Mouse (Mus musculus): ENCODE results near the gene Ccdc141.
"Not testable (repeated sequence)": the region's sequence is repeated elsewhere in the genome, so short reads cannot be mapped to it uniquely, and the experiment has no call there.

Ccdc141 gene

DNA sequence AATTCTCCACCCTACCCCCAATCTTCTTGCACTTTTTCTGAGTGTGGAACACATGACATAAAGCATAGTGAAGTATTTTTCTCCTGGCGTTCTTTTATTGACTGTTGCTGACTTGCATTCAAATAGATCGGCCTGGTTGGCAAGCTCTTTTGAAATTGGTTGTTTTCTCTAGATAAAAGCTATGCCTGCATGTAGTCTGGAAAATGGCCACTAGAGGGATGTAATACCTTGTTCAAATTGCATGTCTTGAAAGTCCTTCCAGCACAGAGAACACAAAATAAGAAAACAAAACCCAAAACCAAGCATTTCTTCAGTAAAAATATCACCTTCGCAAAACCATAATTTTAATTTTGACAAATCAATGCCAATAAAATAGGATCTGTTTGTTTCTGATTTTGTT is 108.6 kb downstream of the Ccdc141 start:
- peak in 1 of 2 experiments; percentile 34 for DNase-seq (ENCODE audit: low spot score in 2 of 2)

GRCm38 (mm10) chr2:77059596-77059995 is 110.8 kb downstream of the Ccdc141 start:
- no peak for DNase-seq (ENCODE audit: low spot score in 2 of 2)

DNA sequence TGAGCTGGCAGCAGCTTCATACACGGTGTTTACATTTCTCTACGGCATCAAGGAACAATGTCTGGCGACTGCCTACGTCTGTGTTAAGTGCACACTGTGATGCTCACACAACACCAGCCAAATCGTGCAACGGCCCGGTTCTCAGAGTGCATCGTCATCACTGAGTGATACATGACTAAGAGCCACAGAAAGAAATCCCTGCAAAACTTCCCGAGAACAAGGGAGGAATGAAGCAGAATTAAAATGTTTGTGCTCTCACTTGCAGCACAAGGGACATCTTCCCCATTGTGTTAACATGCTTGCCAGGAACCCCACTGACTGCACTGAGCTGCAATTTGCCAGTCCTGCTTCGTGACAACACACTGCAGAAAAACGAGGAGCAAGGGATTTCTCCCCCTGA is 114.1 kb downstream of the Ccdc141 start:
- no peak for DNase-seq (ENCODE audit: low spot score in 2 of 2)

GRCm38 (mm10) chr2:77042912-77043311 is 127.5 kb downstream of the Ccdc141 start:
- no peak for DNase-seq (ENCODE audit: low spot score in 2 of 2)

GRCm38 (mm10) chr2:77039683-77040082 is 130.8 kb downstream of the Ccdc141 start:
- DNase-seq (ENCODE audit: low spot score in 2 of 2): no peak

- DNase-seq (ENCODE audit: low spot score in 2 of 2): no peak
These were observed 131.2 kb downstream of the Ccdc141 start for GRCm38 (mm10) chr2:77039281-77039680.

DNA sequence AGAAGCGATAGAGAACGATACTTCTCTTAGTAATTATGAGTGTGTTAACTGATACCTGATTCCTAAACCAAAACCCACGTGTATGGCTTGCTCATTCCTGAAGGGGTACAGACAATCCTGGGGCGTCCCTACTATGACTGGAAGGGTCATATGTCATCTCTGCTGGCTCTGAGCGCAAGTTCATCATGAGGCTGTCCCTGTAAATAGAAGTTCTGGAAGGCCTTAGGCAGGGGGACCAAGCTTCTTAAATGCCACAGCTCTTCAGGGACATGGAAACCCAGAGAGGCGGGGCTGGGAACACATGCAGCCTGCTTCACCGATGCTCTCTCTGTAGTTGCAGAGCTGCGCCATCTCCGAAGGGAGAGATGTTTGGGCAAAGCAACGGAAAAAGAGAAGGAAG is 133.2 kb downstream of the Ccdc141 start:
- no peak for DNase-seq (ENCODE audit: low spot score in 2 of 2)

DNA sequence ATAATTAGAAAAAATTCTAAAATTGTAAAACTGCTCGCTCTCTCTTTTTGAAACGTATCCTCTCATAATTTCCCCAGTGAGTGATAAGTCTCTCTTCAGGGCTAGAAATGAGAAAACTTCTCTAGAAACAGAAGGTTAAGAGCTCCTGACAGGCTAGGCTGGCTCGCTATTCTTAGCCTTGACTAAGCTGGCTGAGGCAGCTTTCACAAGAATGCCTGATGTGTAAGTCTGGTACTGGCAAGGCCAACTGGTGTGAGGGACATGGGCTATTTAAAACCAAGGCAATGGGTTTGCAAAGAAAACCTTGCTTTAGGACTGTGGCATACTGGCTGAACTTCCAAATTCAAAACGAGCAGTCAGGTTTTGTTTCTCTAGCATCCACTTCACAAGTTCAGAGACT is 136.3 kb downstream of the Ccdc141 start:
- no peak for DNase-seq (ENCODE audit: low spot score in 2 of 2)

GRCm38 (mm10) chr2:77033322-77034060 is 136.9 kb downstream of the Ccdc141 start:
- no peak for DNase-seq (ENCODE audit: low spot score in 2 of 2)

GRCm38 (mm10) chr2:77020649-77021048 is 149.8 kb downstream of the Ccdc141 start:
- no peak for DNase-seq (ENCODE audit: low spot score in 2 of 2)

DNA sequence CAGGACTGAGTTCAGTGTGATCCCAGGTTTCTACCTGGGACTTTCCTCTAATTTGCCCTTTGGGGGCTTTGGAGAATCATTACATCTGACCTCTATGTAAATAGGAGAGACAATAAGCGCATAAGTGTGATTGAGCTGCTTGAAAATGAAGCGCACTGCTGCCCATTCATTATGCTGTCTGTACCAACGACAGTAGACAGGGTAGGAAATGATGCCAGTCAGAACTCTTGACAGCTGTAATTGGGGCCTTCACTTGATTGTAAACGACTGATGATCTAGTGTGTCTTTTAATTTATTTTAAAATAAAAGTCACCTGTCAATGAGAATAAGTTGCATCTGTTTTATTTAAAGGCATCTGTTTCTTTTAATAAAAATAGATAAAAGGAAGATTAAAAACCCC is 152.7 kb downstream of the Ccdc141 start:
- DNase-seq (ENCODE audit: low spot score in 2 of 2): no peak

- not testable (repeated sequence) for DNase-seq (ENCODE audit: low spot score in 2 of 2)
These were observed 157.0 kb downstream of the Ccdc141 start for GRCm38 (mm10) chr2:77013449-77013848.

DNA sequence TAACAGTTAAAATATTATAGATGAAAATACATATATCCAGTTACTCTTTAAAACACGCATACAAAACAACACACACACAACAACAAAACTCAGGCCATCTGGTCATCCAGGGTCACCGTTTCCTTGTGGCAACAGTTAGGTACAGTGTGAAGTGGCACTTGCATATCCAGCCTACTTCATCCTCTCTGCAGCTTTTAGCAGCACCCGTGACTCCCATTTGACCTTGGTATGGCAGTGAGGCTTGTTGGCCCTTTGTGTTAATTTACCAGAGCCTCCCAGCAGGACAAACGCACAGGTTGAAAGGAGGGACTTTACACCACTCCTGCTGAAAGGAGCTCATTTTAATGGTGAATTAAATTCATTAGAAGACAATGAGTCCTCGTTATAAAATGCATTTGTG is 158.5 kb downstream of the Ccdc141 start:
- DNase-seq (ENCODE audit: low spot score in 2 of 2): no peak

DNA sequence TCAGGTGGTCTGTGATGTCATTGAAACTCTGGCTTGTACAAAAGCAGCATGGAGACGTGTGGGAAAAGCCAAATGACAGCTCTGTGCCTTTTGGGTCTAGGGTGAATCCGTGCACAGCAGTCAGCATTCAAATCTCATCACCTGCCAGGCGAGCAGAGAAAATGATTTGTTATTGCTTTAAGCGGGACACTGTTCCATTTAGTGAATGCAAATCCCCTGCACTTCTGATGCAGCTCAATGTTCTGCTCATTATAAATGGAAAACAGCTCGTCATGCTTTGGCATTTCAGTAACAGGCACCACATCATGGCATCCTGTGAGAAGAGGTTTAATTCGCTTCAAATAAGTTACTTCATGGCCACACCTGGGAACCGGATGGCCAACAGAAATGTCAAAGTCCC is 163.4 kb downstream of the Ccdc141 start:
- no peak for DNase-seq (ENCODE audit: low spot score in 2 of 2)

DNA sequence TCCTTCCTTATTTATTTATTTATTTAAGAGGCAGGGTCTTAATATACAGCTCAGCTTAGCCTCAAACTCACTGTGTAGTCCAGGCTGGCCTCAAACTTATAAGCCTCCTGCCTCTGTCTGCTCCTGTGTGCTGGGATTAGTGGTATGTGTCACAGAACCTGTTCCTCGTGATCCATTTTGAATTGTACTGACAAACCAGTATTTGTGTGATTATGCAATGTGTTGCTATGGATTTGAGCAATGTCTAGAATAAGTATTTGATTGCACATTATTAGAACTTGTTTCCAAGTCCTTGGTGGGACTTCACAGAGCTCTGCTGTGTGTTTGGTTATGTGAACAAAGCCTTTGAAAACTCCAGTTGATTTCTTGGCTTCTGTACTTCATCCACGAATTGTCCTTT is 167.3 kb downstream of the Ccdc141 start:
- DNase-seq (ENCODE audit: low spot score in 2 of 2): no peak

GRCm38 (mm10) chr2:76998351-76998750 is 172.1 kb downstream of the Ccdc141 start:
- no peak for DNase-seq (ENCODE audit: low spot score in 2 of 2)

DNA sequence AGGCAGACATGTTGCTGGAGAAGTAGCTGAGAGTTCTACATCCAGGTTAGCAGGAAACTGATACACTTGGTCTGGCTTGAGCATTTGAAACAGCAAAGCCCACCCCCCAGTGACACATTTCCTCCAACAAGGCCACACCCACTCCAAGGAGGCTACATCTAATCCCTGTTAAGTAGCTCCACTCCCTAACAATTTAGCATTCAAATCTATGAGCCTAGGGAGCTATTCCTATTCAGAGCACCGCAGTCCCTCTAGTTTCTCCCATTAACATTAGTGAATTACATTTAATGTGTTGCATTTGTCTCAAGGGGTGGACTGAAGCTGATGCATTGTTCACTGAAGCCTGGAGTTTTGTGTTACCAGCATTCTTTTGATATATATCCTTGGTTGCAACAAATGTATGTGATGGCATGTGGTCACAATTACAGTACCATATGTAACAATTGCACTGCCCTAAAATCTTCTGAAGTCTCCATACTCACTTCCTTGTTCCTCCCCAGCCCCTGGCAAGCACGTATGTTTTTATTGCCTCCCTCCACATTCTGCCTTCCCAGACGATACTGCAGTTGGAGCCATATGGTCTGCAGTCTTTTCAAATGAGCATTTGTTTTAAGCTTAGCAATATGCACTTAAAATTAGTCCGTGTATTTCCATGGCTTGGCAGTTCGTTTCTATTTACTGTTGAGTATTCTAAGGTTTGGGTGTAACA is 177.8 kb downstream of the Ccdc141 start:
- DNase-seq (ENCODE audit: low spot score in 2 of 2): no peak

- DNase-seq (ENCODE audit: low spot score in 2 of 2): no peak
These were observed 183.1 kb downstream of the Ccdc141 start for GRCm38 (mm10) chr2:76987317-76987716.

DNA sequence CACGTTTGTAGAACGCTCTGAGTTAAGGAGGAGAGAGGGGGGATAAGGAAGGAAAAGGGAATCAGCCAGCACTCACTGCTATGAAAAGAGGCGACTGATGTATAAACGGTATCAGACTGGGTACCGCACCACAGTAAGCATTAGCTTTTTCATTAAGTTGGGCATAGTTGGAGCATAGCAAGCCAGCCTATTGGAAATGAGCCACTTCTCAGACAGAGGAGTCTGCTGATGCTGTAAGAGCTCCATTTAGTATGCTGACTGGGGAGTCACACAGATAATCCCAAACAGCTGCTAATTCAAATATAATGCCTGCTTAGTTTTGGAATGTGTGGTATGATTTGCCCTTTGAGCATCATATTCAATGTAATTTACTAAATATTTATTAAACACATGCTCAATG is 186.1 kb downstream of the Ccdc141 start:
- no peak for DNase-seq (ENCODE audit: low spot score in 2 of 2)

DNA sequence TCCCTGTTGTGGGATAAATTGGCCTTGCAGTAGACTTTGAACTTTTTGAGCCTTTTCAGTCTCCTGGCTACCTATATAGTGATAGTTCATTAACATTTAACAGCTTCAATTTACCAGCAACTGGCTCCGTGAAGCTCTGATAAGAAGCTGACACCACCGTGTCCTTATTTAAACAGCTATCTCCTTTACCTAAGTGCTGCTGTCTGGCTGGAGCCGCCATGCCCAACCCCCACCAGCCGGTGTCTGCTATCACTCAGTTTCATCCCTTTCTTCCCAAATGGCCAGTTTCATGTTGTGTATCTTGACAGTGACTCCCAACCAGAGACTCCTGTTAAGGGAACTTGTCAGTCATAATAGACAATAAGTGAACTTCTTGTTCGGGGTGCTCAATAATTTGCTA is 186.8 kb downstream of the Ccdc141 start:
- no peak for DNase-seq (ENCODE audit: low spot score in 2 of 2)

GRCm38 (mm10) chr2:76982391-76983145 is 187.9 kb downstream of the Ccdc141 start, which contains the start of gene Ttn:
Gene Ttn, minus strand, starts transcription at chr2:76982547.
- DNase-seq (ENCODE audit: low spot score in 2 of 2): no peak

DNA sequence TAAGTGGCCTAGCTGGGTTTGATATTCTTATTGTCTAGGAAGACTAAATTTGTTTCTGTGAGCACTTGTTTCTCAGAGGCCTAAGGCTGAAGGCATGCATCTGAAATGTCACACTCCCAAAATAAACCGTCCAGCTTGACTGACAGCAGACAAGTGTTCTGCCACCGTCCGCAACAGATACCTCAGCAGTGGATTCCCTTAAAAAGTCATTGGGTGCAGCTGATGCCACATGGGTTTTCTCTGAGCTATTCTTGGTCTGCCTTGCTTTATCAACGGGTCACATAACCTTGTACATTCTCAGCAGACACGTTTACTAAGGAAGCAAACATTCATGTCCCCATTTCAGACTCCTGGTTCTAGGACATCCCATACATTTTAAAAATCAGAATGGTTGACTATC is 188.7 kb downstream of the Ccdc141 start:
- no peak for DNase-seq (ENCODE audit: low spot score in 2 of 2)

GRCm38 (mm10) chr2:76980146-76980545 is 190.3 kb downstream of the Ccdc141 start:
- peak in 1 of 2 experiments; percentile 38 for DNase-seq (ENCODE audit: low spot score in 2 of 2)
